Mouse (Mus musculus): Measurements from ENCODE around the gene Nin. TPM values are rescaled to one million over a fixed set of nuclear protein-coding genes. Genes with fewer than 3 reads are reported as not detected.

Nin gene
- total and polyA plus RNA-seq, 2 experiments from 2014 or later = 7.9 to 25.8 TPM

DNA sequence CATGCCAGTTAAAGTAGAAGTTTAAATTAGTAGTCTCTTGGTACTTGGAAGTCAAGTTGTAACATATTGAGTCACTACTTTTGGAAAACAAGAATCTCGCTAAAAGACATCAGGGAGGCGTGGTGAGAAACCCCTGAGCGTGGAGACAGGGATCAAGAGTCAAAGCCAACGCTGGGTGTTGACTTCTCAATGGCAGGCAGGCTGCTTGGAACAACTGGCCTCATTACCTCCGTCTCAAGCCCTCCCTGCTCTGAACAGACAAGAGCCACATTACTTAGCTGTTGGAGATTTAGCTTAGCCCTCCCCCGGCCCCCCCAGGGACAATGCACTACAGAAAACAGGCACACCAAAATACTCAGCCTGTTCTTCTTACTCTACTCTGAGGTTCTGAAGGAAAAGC is 72.5 kb downstream of the Nin start:
- Histone ChIP-seq H3K27me3 (ENCODE audit: insufficient read depth, low read length) (no peaks in the 10 kb centered on the region), H3K9ac (replicated peaks; ENCODE audit: low read length, poor library complexity, severe bottlenecking) (no peak overlapping the region), H3K4me2 (ENCODE audit: low read depth, low read length, poor library complexity, severe bottlenecking) (no peak overlapping the region), H3K4me1 (ENCODE audit: insufficient read depth, low read length) (no peaks in the 10 kb centered on the region), H3K9me3 (ENCODE audit: low read length) (no peaks in the 10 kb centered on the region), H3K27ac (ENCODE audit: low read depth, low read length) (no peak overlapping the region), H3K36me3 (ENCODE audit: insufficient read depth, low read length) (peaks cover 42% of the 10 kb centered on the region), H3K4me3 (ENCODE audit: low read depth, low read length) (no peak overlapping the region)
- ATAC-seq (ENCODE audit: low FRiP score) (no peak), DNase-seq (ENCODE audit: low spot score) (no peak)
- TF ChIP-seq CTCF (IDR thresholded peaks at IDR 0.05) = no peak
- 77% methylated on average over 6 of the region's 6 CpGs for WGBS

DNA sequence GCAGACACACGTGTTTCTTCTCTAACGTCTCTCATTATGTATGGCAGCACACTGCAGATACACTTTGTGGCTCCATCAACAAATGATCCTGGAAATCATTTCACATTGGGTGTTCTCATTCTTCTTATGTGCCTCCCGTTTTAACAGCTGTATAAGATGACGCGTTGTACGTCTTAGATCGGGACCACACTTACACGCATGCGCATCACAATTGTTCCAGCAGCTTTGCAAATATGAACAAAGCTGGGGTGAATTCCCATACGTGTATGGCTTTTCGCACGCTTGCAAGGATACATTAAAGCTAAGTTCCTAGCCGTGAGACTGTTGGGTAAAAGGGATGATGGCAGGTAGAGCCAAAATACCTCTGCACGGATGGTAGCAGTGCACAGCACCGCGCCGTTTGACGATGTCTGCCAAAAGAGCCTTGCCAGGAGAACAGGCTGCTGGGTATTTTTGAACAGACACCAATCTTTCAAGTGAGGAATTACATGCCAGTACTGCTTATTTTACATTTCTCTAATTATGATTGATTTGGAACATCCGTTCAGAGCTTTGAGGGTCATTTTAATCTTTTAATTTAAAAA is 76.7 kb downstream of the Nin start:
- no peak for TF ChIP-seq CTCF (IDR thresholded peaks at IDR 0.05)
- H3K27ac ChIP-seq (ENCODE audit: low read depth, low read length) = no peak overlapping the region
- no peaks in the 10 kb centered on the region for H3K9me3 ChIP-seq (ENCODE audit: low read length)
- 93% methylated on average over 19 of the region's 19 CpGs for WGBS
- no peak overlapping the region for H3K9ac ChIP-seq (replicated peaks; ENCODE audit: low read length, poor library complexity, severe bottlenecking)
- no peak overlapping the region for H3K4me3 ChIP-seq (ENCODE audit: low read depth, low read length)
- no peaks in the 10 kb centered on the region for H3K4me1 ChIP-seq (ENCODE audit: insufficient read depth, low read length)
- H3K27me3 ChIP-seq (ENCODE audit: insufficient read depth, low read length) = no peaks in the 10 kb centered on the region
- ATAC-seq (ENCODE audit: low FRiP score) = no peak
- H3K4me2 ChIP-seq (ENCODE audit: low read depth, low read length, poor library complexity, severe bottlenecking) = no peak overlapping the region
- DNase-seq (ENCODE audit: low spot score) = peak; percentile 3
- peaks cover 29% of the 10 kb centered on the region; the same call in 1 of the 2 replicates for H3K36me3 ChIP-seq (ENCODE audit: insufficient read depth, low read length)

DNA sequence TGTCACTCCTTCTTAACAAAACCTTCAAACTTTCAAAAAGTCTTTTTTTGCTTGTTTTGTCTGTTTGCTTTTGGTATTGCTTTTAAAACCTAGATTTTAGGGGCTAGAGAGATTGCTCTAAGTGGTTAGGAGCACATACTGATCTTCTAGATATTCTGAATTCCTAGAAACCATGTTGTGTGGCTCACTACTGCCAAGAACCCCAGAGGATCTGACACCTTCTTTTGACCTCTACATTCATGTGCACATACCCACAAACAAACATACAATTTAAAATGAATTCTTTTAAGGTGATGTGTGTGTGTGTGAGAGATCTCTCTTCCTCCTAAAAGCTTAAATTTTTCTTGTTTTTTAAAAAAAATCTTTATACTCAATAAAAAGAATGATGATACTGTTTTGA is 87.3 kb downstream of the Nin start:
- ATAC-seq (ENCODE audit: low FRiP score) (no peak), DNase-seq (ENCODE audit: low spot score) (no peak)
- Histone ChIP-seq H3K9ac (replicated peaks; ENCODE audit: low read length, poor library complexity, severe bottlenecking) (no peak overlapping the region), H3K36me3 (ENCODE audit: insufficient read depth, low read length) (peaks cover 48% of the 10 kb centered on the region), H3K4me2 (ENCODE audit: low read depth, low read length, poor library complexity, severe bottlenecking) (no peak overlapping the region), H3K27me3 (ENCODE audit: insufficient read depth, low read length) (no peaks in the 10 kb centered on the region), H3K4me1 (ENCODE audit: insufficient read depth, low read length) (no peaks in the 10 kb centered on the region), H3K27ac (ENCODE audit: low read depth, low read length) (no peak overlapping the region), H3K4me3 (ENCODE audit: low read depth, low read length) (no peak overlapping the region), H3K9me3 (ENCODE audit: low read length) (no peaks in the 10 kb centered on the region)
- no peak for TF ChIP-seq CTCF (IDR thresholded peaks at IDR 0.05)

DNA sequence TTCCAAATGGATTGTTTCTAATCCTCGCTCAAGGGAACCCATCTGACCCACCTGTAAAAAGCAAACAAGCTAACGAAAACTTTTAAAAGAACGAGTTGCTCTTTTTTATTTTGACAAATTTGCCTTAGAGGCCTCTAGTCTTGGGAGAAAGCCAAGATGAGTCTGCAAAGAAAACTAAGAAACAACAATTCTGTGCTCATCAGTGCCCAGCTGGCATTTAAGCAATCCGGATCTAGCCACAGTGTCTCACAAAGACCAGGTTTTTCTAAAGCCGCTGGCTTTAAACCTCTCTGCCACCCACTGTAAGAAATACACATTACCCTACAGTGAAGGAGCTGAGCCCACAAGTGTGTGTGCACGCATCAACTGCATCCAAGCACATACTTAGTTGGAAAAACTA is 88.1 kb downstream of the Nin start:
- Histone ChIP-seq H3K9me3 (ENCODE audit: low read length) (no peaks in the 10 kb centered on the region), H3K36me3 (ENCODE audit: insufficient read depth, low read length) (peaks cover 52% of the 10 kb centered on the region), H3K27ac (ENCODE audit: low read depth, low read length) (no peak overlapping the region), H3K4me2 (ENCODE audit: low read depth, low read length, poor library complexity, severe bottlenecking) (no peak overlapping the region), H3K27me3 (ENCODE audit: insufficient read depth, low read length) (no peaks in the 10 kb centered on the region), H3K4me1 (ENCODE audit: insufficient read depth, low read length) (no peaks in the 10 kb centered on the region), H3K4me3 (ENCODE audit: low read depth, low read length) (no peak overlapping the region), H3K9ac (replicated peaks; ENCODE audit: low read length, poor library complexity, severe bottlenecking) (no peak overlapping the region)
- no peak for TF ChIP-seq CTCF (IDR thresholded peaks at IDR 0.05)
- 90% methylated on average over 6 of the region's 6 CpGs for WGBS
- ATAC-seq (ENCODE audit: low FRiP score) = no peak
- no peak for DNase-seq (ENCODE audit: low spot score)

DNA sequence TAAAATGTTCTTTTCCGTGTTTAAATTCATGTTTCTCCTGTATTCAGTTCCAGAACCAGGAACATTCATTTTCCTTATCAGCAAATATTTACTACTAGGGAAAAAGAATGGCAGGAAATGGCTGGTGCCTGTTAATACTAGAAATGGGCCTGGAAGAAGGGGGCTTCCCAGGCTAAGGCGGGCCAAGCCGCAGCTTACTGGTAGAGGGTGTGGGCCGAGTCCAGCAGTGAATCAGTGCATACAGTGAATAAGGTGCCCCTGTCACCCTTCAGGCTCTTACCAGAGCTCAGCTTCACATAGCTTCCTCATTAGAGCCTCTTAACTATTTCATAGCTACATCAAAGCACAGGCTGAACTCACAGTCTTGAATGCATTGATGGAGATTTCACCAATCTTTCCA is 89.9 kb downstream of the Nin start:
- H3K9ac ChIP-seq (replicated peaks; ENCODE audit: low read length, poor library complexity, severe bottlenecking) = no peak overlapping the region
- peaks cover 55% of the 10 kb centered on the region for H3K36me3 ChIP-seq (ENCODE audit: insufficient read depth, low read length)
- H3K27ac ChIP-seq (ENCODE audit: low read depth, low read length) = no peak overlapping the region
- no peaks in the 10 kb centered on the region for H3K4me1 ChIP-seq (ENCODE audit: insufficient read depth, low read length)
- TF ChIP-seq CTCF (IDR thresholded peaks at IDR 0.05) = no peak
- WGBS = 91% methylated on average over 4 of the region's 4 CpGs
- ATAC-seq (ENCODE audit: low FRiP score) (no peak), DNase-seq (ENCODE audit: low spot score) (no peak)
- H3K27me3 ChIP-seq (ENCODE audit: insufficient read depth, low read length) = no peaks in the 10 kb centered on the region
- H3K4me2 ChIP-seq (ENCODE audit: low read depth, low read length, poor library complexity, severe bottlenecking) = no peak overlapping the region
- no peaks in the 10 kb centered on the region for H3K9me3 ChIP-seq (ENCODE audit: low read length)
- no peak overlapping the region for H3K4me3 ChIP-seq (ENCODE audit: low read depth, low read length)

DNA sequence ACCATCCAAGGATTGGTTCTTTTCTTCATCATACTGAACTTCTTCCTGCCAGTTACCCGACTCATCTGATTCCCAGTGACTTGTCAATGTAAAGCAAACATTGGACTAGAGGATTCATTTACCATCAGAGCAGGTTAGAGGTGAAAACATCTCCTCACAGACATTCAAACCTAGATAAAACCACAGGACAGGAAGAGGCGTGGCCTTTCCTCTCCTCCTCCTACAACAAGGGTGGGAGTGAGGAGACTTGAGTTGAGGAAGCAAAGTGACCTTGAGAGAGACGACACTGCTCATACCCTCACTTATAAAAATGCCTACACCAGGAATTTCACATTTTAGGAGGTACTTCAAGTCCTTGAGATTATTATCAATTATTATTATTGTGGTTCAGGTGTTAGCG is 95.4 kb downstream of the Nin start:
- 88% methylated on average over 4 of the region's 4 CpGs for WGBS
- H3K4me1 ChIP-seq (ENCODE audit: insufficient read depth, low read length) = no peaks in the 10 kb centered on the region
- peaks cover 51% of the 10 kb centered on the region for H3K36me3 ChIP-seq (ENCODE audit: insufficient read depth, low read length)
- no peak overlapping the region for H3K4me2 ChIP-seq (ENCODE audit: low read depth, low read length, poor library complexity, severe bottlenecking)
- no peak for TF ChIP-seq CTCF (IDR thresholded peaks at IDR 0.05)
- H3K4me3 ChIP-seq (ENCODE audit: low read depth, low read length) = no peak overlapping the region
- no peak for DNase-seq (ENCODE audit: low spot score)
- no peaks in the 10 kb centered on the region for H3K27me3 ChIP-seq (ENCODE audit: insufficient read depth, low read length)
- no peaks in the 10 kb centered on the region for H3K9me3 ChIP-seq (ENCODE audit: low read length)
- no peak for ATAC-seq (ENCODE audit: low FRiP score)
- no peak overlapping the region for H3K27ac ChIP-seq (ENCODE audit: low read depth, low read length)
- no peak overlapping the region for H3K9ac ChIP-seq (replicated peaks; ENCODE audit: low read length, poor library complexity, severe bottlenecking)

Measured in midbrain, postnatal 0 days (tissue).